Mouse (Mus musculus) forebrain, embryonic 11.5 days (tissue): ENCODE data around the gene Gps2. TPM values are rescaled to one million over a fixed set of nuclear protein-coding genes. Genes with fewer than 3 reads are reported as not detected.
A peak's percentile ranks its signal among the peaks of the same experiment; 100 is the strongest.

Experiments used
- ATAC-seq: fragments of 200-750 bp; cut with Nextera tagmentation; replicated peaks from 2 replicates; pipeline ENCODE4 v1.8.0; 2017; ENCODE audit warnings: moderate TSS enrichment; ENCODE audit not compliant: low FRiP score
- DNase-seq: peaks from one replicate; pipeline ENCODE4 v3.0.0-alpha.2; 2017; ENCODE audit warnings: low spot score
- H3K27ac ChIP-seq: fragments of 300-500 bp; sonication (generic); 2 replicates; pipeline ENCODE4 v1.5.1; 2014; ENCODE audit warnings: low read depth, low read length
- H3K27me3 ChIP-seq: fragments of 300-500 bp; sonication (generic); 2 replicates; pipeline ENCODE4 v1.6.1; 2014; ENCODE audit warnings: mild to moderate bottlenecking, low read length, mixed read lengths; ENCODE audit not compliant: control insufficient read depth, insufficient read depth
- H3K36me3 ChIP-seq: fragments of 300-500 bp; sonication (generic); 2 replicates; pipeline ENCODE4 v1.6.1; 2014; ENCODE audit warnings: mild to moderate bottlenecking, low read length, moderate library complexity, mixed read lengths; ENCODE audit not compliant: control insufficient read depth, insufficient read depth
- H3K4me1 ChIP-seq: fragments of 300-500 bp; sonication (generic); replicated peaks from 2 replicates; pipeline ENCODE4 v1.6.1; 2014; ENCODE audit warnings: low read length, mixed read lengths; ENCODE audit not compliant: control insufficient read depth, insufficient read depth
- H3K4me2 ChIP-seq: fragments of 300-500 bp; sonication (generic); 2 replicates; pipeline ENCODE4 v1.6.1; 2014; ENCODE audit warnings: low read depth, mild to moderate bottlenecking, low read length, moderate library complexity, mixed read lengths; ENCODE audit not compliant: severe bottlenecking
- H3K4me3 ChIP-seq: fragments of 300-500 bp; sonication (generic); 2 replicates; pipeline ENCODE4 v1.5.1; 2014; ENCODE audit warnings: low read depth, low read length
- H3K9ac ChIP-seq: fragments of 300-500 bp; sonication (generic); 2 replicates; pipeline ENCODE4 v1.6.1; 2014; ENCODE audit warnings: low read length
- H3K9me3 ChIP-seq: fragments of 300-500 bp; sonication (generic); 2 replicates; pipeline ENCODE4 v1.6.1; 2016; ENCODE audit warnings: low read length, mixed read lengths; ENCODE audit not compliant: control insufficient read depth
- WGBS: fragments of 180-500 bp; shearing (Covaris S2); extraction: QIAGEN DNeasy Blood & Tissue Kit; methylation state at CpG from one replicate; pipeline ENCODE4 v1.1.7; 2014; 5-methylcytosine and 5-hydroxymethylcytosine counted together
- polyA plus RNA-seq: library from polyadenylated mRNA; unstranded; fragments of >200 nt; fragmentation: Nextera tagmentation; extraction: Ambion mirVana; gene quantifications from 2 replicates; pipeline ENCODE4 v1.2.1, GENCODE M21; 2014

Gps2 gene
- polyA plus RNA-seq, 1 experiment from 2014 or later, result 99.2 TPM

GRCm38 (mm10) chr11:69933066-69933465 lies 19.4 kb downstream of the Gps2 start:
- no peaks in the 10 kb centered on the region for H3K9me3 ChIP-seq
- no peak overlapping the region for H3K27ac ChIP-seq
- H3K9ac ChIP-seq, result no peak overlapping the region
- WGBS, result 79% methylated on average over 4 of the region's 4 CpGs
- DNase-seq (no peak), ATAC-seq (no peak)
- no peaks in the 10 kb centered on the region for H3K36me3 ChIP-seq
- peaks cover 12% of the 10 kb centered on the region for H3K4me1 ChIP-seq
- no peak overlapping the region for H3K4me3 ChIP-seq
- peaks cover 27% of the 10 kb centered on the region for H3K27me3 ChIP-seq
- H3K4me2 ChIP-seq, result no peak overlapping the region

GRCm38 (mm10) chr11:69934169-69934568 lies 20.5 kb downstream of the Gps2 start:
- DNase-seq, result peak; percentile 98
- peak overlapping the region; percentile 45 for H3K4me2 ChIP-seq
- no peak overlapping the region for H3K27ac ChIP-seq
- H3K9ac ChIP-seq, result peak overlapping the region; percentile 24; the same call in 1 of the 2 replicates
- peaks cover 12% of the 10 kb centered on the region for H3K4me1 ChIP-seq
- no peaks in the 10 kb centered on the region for H3K36me3 ChIP-seq
- H3K9me3 ChIP-seq, result no peaks in the 10 kb centered on the region
- H3K4me3 ChIP-seq, result 0 out of 2 replicates have a peak overlapping the region, but pooled peaks have one; percentile 12
- peaks cover 30% of the 10 kb centered on the region for H3K27me3 ChIP-seq
- 0 out of 2 replicates have a peak, but pooled peaks have one; percentile 40 for ATAC-seq
- WGBS, result 2% methylated on average over 18 of the region's 18 CpGs

DNA sequence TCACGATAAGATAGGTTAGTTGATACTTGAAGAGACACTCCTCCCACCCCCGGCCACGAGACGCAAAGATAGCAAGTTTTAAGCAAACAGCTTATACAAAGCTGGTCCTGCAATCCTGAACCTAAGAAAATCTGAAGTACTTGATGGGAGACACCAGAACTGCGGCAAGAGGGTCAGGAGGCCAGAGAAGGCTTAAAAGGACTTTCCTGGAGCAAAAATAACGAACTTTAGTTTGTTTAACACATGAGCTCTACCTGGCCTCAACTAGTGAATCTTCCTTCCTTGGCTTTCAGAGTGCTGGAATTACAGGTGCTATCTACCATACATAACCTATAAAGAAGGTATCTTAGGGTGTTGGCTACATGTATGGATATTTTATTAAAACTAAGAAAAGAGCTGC lies 21.0 kb downstream of the Gps2 start:
- Histone ChIP-seq H3K9me3 (no peaks in the 10 kb centered on the region), H3K27ac (0 out of 2 replicates have a peak overlapping the region, but pooled peaks have one; percentile 43), H3K4me1 (peaks cover 12% of the 10 kb centered on the region), H3K4me3 (no peak overlapping the region), H3K27me3 (peaks cover 30% of the 10 kb centered on the region), H3K4me2 (no peak overlapping the region), H3K36me3 (no peaks in the 10 kb centered on the region), H3K9ac (no peak overlapping the region; the same call in 1 of the 2 replicates)
- ATAC-seq, result no peak
- WGBS, result 16% methylated on average over 6 of the region's 6 CpGs
- DNase-seq, result no peak

GRCm38 (mm10) chr11:69935137-69935879 lies 21.6 kb downstream of the Gps2 start, which contains the start of gene Ybx2:
Ybx2 (plus strand) TSS chr11:69935796.
- ATAC-seq, result peak; percentile 91
- H3K27me3 ChIP-seq, result peaks cover 30% of the 10 kb centered on the region
- 2% methylated on average over 37 of the region's 62 CpGs for WGBS

GRCm38 (mm10) chr11:69936156-69936555 lies 22.5 kb downstream of the Gps2 start:
- ATAC-seq (peak; percentile 45; the same call in 1 of the 2 replicates), DNase-seq (peak; percentile 76)
- H3K4me1 ChIP-seq, result peaks cover 12% of the 10 kb centered on the region
- no peaks in the 10 kb centered on the region for H3K36me3 ChIP-seq
- peaks cover 30% of the 10 kb centered on the region for H3K27me3 ChIP-seq
- H3K9me3 ChIP-seq, result no peaks in the 10 kb centered on the region
- WGBS, result 2% methylated on average over 18 of the region's 30 CpGs
- H3K27ac ChIP-seq, result no peak overlapping the region
- peak overlapping the region; percentile 99 for H3K4me2 ChIP-seq
- H3K4me3 ChIP-seq, result peak overlapping the region; percentile 53
- H3K9ac ChIP-seq, result peak overlapping the region; percentile 68

More at GRCm38 (mm10) chr11:69935137-69935879, 21.6 kb downstream of the Gps2 start, which contains the start of gene Ybx2:
- H3K36me3 ChIP-seq, result no peaks in the 10 kb centered on the region
- H3K27ac ChIP-seq, result 0 out of 2 replicates have a peak within 1 kb of the TSS, but pooled peaks have one; percentile 43
- H3K9me3 ChIP-seq, result no peaks in the 10 kb centered on the region
- H3K4me2 ChIP-seq, result peak within 1 kb of the TSS; percentile 99
- peak within 1 kb of the TSS; percentile 68 for H3K9ac ChIP-seq
- DNase-seq, result peak; percentile 96
- H3K4me3 ChIP-seq, result peak within 1 kb of the TSS; percentile 53
- peaks cover 12% of the 10 kb centered on the region for H3K4me1 ChIP-seq

GRCm38 (mm10) chr11:69936714-69937347 lies 23.1 kb downstream of the Gps2 start:
- H3K4me1 ChIP-seq, result peaks cover 12% of the 10 kb centered on the region
- peak overlapping the region; percentile 99 for H3K4me2 ChIP-seq
- 43% methylated on average over 9 of the region's 9 CpGs for WGBS
- H3K36me3 ChIP-seq, result no peaks in the 10 kb centered on the region
- no peak overlapping the region for H3K27ac ChIP-seq
- DNase-seq, result no peak
- no peaks in the 10 kb centered on the region for H3K9me3 ChIP-seq
- H3K27me3 ChIP-seq, result peaks cover 30% of the 10 kb centered on the region
- ATAC-seq, result no peak
- peak overlapping the region; percentile 68; the same call in 1 of the 2 replicates for H3K9ac ChIP-seq
- H3K4me3 ChIP-seq, result peak overlapping the region; percentile 53

- no peak overlapping the region for H3K27ac ChIP-seq
Measured at GRCm38 (mm10) chr11:69937385-69937784, 23.7 kb downstream of the Gps2 start.

GRCm38 (mm10) chr11:69937834-69938233 lies 24.1 kb downstream of the Gps2 start:
- H3K4me1 ChIP-seq, result peaks cover 12% of the 10 kb centered on the region
- DNase-seq (no peak), ATAC-seq (no peak)
- no peak overlapping the region for H3K4me3 ChIP-seq
- H3K36me3 ChIP-seq, result no peaks in the 10 kb centered on the region
- no peaks in the 10 kb centered on the region for H3K9me3 ChIP-seq
- WGBS, result 72% methylated on average over 5 of the region's 5 CpGs
- H3K4me2 ChIP-seq, result no peak overlapping the region
- no peak overlapping the region for H3K27ac ChIP-seq
- H3K9ac ChIP-seq, result no peak overlapping the region
- H3K27me3 ChIP-seq, result peaks cover 30% of the 10 kb centered on the region

More at GRCm38 (mm10) chr11:69937385-69937784, 23.7 kb downstream of the Gps2 start:
- Histone ChIP-seq H3K4me1 (peaks cover 12% of the 10 kb centered on the region), H3K9me3 (no peaks in the 10 kb centered on the region), H3K27me3 (peaks cover 30% of the 10 kb centered on the region), H3K4me3 (no peak overlapping the region), H3K36me3 (no peaks in the 10 kb centered on the region), H3K9ac (no peak overlapping the region), H3K4me2 (no peak overlapping the region)
- WGBS, result 52% methylated on average over 4 of the region's 4 CpGs
- DNase-seq, result no peak
- no peak for ATAC-seq
